Mouse (Mus musculus) MEL (cell line): ENCODE measurements at regions not wholly inside any gene's neighbourhood (a gene's known extent, or its start where the extent isn't known, plus 50 kb on each side); places are given as distances from the start of the nearest gene placed in this dataset.

Source experiments
- CHD2 ChIP-seq: IDR thresholded peaks from 2 replicates; pipeline ENCODE4 v1.6.1; 2011; ENCODE audit warnings: low read length, improper control_type of control experiment
- CTCF ChIP-seq, 3 experiments: IDR thresholded peaks in 2 of 3; conservative IDR thresholded peaks in 1 of 3; 2 replicates each; pipeline ENCODE4 v1.5.1; 2011 to 2012; ENCODE audit warnings: low read length in 3 of 3, low read depth in 2 of 3, mild to moderate bottlenecking in 2 of 3, improper control_type of control experiment in 1 of 3, inconsistent platforms in 1 of 3, mixed read lengths in 1 of 3, moderate library complexity in 1 of 3; ENCODE audit not compliant: control insufficient read depth in 1 of 3, insufficient read depth in 1 of 3, poor library complexity in 1 of 3, severe bottlenecking in 1 of 3
- EP300 ChIP-seq, 2 experiments: IDR thresholded peaks; 2 replicates each; pipeline ENCODE4 v1.6.1; 2011; ENCODE audit warnings: improper control_type of control experiment in 2 of 2, low read length in 2 of 2, low read depth in 1 of 2, mild to moderate bottlenecking in 1 of 2
- MAFK ChIP-seq: IDR thresholded peaks from 2 replicates; pipeline ENCODE4 v1.6.1; 2011; ENCODE audit warnings: low read depth, mild to moderate bottlenecking, low read length, improper control_type of control experiment, borderline replicate concordance
- POLR2AphosphoS2 ChIP-seq: IDR thresholded peaks from 2 replicates; pipeline ENCODE4 v1.6.1; 2011; ENCODE audit warnings: low read length, improper control_type of control experiment
- ZKSCAN1 ChIP-seq: IDR thresholded peaks from 2 replicates; pipeline ENCODE4 v1.6.1; 2012; ENCODE audit warnings: low read depth, mild to moderate bottlenecking, inconsistent platforms, low read length, improper control_type of control experiment, moderate library complexity

DNA sequence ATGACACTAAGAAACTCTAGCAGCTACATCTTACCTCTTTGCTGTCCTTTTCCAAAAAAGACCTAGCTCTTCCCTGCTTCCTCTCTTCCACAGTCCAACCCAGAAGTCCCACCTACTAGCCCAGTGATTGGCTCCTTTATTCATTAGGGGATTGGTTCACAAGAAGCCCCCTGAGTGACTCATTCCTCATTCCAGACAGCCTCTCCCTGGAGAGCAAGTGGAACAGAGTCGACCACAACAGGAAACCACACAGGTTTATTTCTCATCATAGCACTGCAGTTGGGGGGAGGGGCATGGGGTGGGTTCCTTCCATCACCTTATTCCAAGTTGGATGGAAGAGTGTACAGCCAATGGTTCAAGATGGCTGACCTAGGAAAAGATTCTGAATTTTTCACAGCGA is 473.3 kb downstream of the Tmem114 start:
- TF ChIP-seq CHD2 = no peak
- no peak for TF ChIP-seq CTCF (IDR thresholded peaks at IDR 0.05 in 2 of 3, conservative IDR thresholded peaks at IDR 0.05 in 1 of 3; ENCODE audit: control insufficient read depth in 1 of 3, insufficient read depth in 1 of 3, low read depth in 2 of 3, low read length in 3 of 3, poor library complexity in 1 of 3, severe bottlenecking in 1 of 3)
- TF ChIP-seq MAFK = no peak
- TF ChIP-seq EP300 (IDR thresholded peaks at IDR 0.05; ENCODE audit: low read depth in 1 of 2, low read length in 2 of 2) = no peak
- TF ChIP-seq POLR2AphosphoS2 = no peak
- TF ChIP-seq ZKSCAN1 = no peak
